Mouse (Mus musculus) embryonic fibroblast, embryonic 13.5 days (primary cell): ENCODE measurements around the gene Pank4.

Experiments used
- CTCF ChIP-seq: IDR thresholded peaks from 2 replicates; pipeline ENCODE4 v1.5.1; 2011; ENCODE audit warnings: mild to moderate bottlenecking, control low read depth, low read length, moderate library complexity, borderline replicate concordance; ENCODE audit not compliant: insufficient read depth
- POLR2A ChIP-seq: IDR thresholded peaks from 2 replicates; pipeline ENCODE4 v1.6.1; 2011; ENCODE audit warnings: low read depth, mild to moderate bottlenecking, control low read depth, low read length, moderate library complexity

DNA sequence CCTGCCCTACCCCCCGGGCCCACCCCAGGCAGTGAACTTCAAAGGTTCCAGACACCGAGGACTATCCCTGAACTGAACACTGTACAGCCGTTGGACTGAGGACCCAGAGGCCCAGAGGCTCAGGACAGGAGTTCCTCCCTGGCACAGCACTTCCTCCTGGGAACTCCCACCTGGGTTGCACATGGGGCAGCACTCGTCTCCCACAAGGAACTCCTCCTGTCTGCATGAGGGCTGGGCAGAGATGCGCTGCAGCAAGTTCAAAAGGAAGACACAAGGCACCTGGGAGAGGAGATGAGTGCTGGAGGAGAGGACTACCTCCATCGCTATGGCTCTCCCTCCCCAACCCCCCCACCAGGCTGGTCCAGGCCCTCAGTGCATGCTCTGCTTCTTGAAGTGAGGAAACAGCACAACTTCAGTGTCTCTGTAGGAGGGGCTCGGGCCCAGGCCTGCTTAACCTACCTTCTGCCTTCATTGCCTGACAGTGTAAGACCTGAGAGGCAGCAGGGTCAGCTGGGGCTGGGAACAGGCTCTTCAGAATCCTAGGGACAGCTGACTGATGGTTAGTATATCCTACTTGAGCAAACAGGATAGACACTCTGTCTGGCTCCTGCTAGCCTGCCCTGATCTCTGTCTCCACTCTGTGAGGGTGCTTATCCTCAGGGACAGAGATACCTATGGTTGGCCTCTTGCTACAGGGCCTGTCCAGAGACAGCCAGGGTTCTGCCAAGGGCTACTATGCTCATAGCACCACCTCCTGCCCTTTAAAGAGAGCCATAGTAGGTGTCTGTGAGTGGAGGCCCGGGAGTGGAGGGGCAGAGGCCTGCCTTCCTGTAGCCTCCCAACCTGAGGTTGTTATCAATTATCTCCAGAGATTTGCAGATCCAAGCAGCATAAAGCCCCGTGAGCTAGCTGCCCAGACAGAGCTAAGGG lies 36.7 kb upstream of the Pank4 start:
- TF ChIP-seq CTCF = no peak
- no peak for TF ChIP-seq POLR2A
